Mouse (Mus musculus) heart, embryonic 16.5 days (tissue): Measurements from ENCODE around the gene Dagla. TPM values are rescaled to one million over a fixed set of nuclear protein-coding genes. Genes with fewer than 3 reads are reported as not detected.

Experiments
- ATAC-seq: fragments of 200-750 bp; cut with Nextera tagmentation; replicated peaks from 2 replicates; pipeline ENCODE4 v1.8.0; 2017; ENCODE audit warnings: moderate number of reproducible peaks; ENCODE audit not compliant: insufficient read depth, low FRiP score; ENCODE audit errors: extremely low read depth
- H3K27ac ChIP-seq: fragments of 300-500 bp; sonication (generic); 2 replicates; pipeline ENCODE4 v1.5.1; 2014; ENCODE audit warnings: mild to moderate bottlenecking, low read length, control low read depth, moderate library complexity
- H3K27me3 ChIP-seq: fragments of 300-500 bp; sonication (generic); 2 replicates; pipeline ENCODE4 v1.6.1; 2014; ENCODE audit warnings: low read length, mixed read lengths; ENCODE audit not compliant: control insufficient read depth, insufficient read depth
- H3K36me3 ChIP-seq: fragments of 300-500 bp; sonication (generic); 2 replicates; pipeline ENCODE4 v1.6.1; 2014; ENCODE audit not compliant: control insufficient read depth, insufficient read depth
- H3K4me1 ChIP-seq: fragments of 300-500 bp; sonication (generic); 2 replicates; pipeline ENCODE4 v1.6.1; 2014; ENCODE audit warnings: low read length, mixed read lengths; ENCODE audit not compliant: control insufficient read depth, insufficient read depth
- H3K4me2 ChIP-seq: fragments of 300-500 bp; sonication (generic); 2 replicates; pipeline ENCODE4 v1.6.1; 2014; ENCODE audit warnings: low read depth, mild to moderate bottlenecking, control low read depth, low read length
- H3K4me3 ChIP-seq: fragments of 300-500 bp; sonication (generic); 2 replicates; pipeline ENCODE4 v1.5.1; 2014; ENCODE audit warnings: mild to moderate bottlenecking, control low read depth, low read length
- H3K9ac ChIP-seq: fragments of 300-500 bp; sonication (generic); 2 replicates; pipeline ENCODE4 v1.6.1; 2014; ENCODE audit warnings: low read length, control low read depth
- H3K9me3 ChIP-seq: fragments of 300-500 bp; sonication (generic); replicated peaks from 2 replicates; pipeline ENCODE4 v1.6.1; 2016; ENCODE audit warnings: low read length; ENCODE audit not compliant: control insufficient read depth
- WGBS: fragments of 180-500 bp; shearing (Covaris S2); extraction: QIAGEN DNeasy Blood & Tissue Kit; methylation state at CpG from one replicate; pipeline ENCODE4 v1.1.7; 2014; 5-methylcytosine and 5-hydroxymethylcytosine counted together
- polyA plus RNA-seq: library from polyadenylated mRNA; unstranded; fragments of >200 nt; fragmentation: Nextera tagmentation; extraction: Ambion mirVana; gene quantifications from 2 replicates; pipeline ENCODE4 v1.2.1, GENCODE M21; 2015

Dagla gene
- polyA plus RNA-seq, 1 experiment from 2014 or later = 0.92 TPM

DNA sequence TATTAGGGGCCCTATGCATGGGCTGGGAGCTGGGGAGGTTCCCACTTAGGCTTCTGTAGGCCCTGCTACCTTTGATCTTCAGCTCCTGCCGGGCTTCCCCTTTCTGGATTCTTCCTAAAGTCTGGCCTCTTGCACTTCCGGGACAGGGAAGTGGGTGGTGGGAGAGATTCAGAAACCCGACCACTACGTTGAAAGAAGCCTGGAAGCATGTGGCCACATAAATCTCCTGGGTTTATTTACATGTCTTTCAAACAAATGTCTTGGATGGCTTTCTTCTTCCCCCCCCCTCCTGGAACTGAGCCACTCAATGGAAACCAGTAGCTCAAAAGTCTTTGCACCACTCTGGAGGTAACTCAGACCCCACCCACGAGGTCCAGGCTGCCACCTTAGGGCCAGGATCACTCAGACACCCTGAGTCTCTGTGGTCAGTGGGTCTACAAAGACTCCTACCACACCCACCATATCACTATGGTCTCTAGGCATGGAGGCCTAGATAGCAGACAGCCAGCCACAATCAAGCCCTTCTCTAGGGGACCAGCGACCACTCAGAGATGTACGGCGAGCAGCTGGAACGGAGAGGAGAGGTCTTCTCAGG is 12.7 kb downstream of the Dagla start:
- Histone ChIP-seq H3K36me3 (no peaks in the 10 kb centered on the region), H3K4me1 (peaks cover 30% of the 10 kb centered on the region), H3K4me2 (no peak overlapping the region), H3K27ac (no peak overlapping the region), H3K4me3 (no peak overlapping the region), H3K9ac (no peak overlapping the region), H3K9me3 (no peaks in the 10 kb centered on the region), H3K27me3 (no peaks in the 10 kb centered on the region)
- no peak for ATAC-seq
- 57% methylated on average over 9 of the region's 9 CpGs for WGBS

DNA sequence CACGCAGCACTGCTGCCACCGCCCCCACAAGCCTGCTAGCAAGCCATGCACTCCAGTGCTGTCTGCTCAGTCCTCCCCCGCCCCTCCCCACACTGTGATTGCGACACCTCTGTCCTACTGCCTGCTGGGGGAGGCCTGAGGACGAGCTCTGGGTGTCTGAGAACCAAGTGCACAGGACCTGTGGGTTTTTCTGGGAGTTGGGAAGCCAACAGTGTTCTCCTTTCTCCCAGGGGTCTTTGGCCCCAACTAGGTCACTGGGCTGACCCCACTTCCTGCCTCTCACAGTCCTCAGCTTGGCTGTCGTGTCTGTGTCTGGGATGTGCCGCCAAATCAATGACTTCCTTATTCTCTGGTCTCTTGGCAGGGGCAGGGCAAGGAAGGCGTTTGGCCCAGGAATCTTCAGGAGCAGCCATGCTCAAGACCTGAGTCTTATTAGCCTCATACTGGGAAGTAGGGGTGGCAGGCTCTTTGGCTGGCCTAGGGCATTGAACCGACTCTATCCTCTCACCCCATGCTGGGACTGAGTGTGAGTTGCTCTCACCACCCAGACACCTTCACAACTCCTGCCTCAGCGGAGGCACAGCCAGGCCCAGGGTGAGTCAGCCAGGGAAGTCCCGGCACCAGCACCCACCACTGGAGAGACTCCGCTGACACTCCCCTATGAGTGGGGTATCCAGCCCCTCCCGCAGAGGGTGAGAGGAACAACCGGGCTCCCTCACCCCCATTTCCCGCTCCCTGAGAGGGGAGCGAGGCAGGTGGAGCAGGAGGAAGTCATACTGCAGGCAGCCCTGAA is 14.3 kb downstream of the Dagla start:
- Histone ChIP-seq H3K4me3 (no peak overlapping the region), H3K4me1 (peaks cover 15% of the 10 kb centered on the region), H3K36me3 (no peaks in the 10 kb centered on the region), H3K4me2 (no peak overlapping the region), H3K9ac (no peak overlapping the region), H3K27ac (0 out of 2 replicates have a peak overlapping the region, but pooled peaks have one; percentile 9), H3K27me3 (no peaks in the 10 kb centered on the region), H3K9me3 (no peaks in the 10 kb centered on the region)
- peak; percentile 57 for ATAC-seq
- 62% methylated on average over 16 of the region's 16 CpGs for WGBS

DNA sequence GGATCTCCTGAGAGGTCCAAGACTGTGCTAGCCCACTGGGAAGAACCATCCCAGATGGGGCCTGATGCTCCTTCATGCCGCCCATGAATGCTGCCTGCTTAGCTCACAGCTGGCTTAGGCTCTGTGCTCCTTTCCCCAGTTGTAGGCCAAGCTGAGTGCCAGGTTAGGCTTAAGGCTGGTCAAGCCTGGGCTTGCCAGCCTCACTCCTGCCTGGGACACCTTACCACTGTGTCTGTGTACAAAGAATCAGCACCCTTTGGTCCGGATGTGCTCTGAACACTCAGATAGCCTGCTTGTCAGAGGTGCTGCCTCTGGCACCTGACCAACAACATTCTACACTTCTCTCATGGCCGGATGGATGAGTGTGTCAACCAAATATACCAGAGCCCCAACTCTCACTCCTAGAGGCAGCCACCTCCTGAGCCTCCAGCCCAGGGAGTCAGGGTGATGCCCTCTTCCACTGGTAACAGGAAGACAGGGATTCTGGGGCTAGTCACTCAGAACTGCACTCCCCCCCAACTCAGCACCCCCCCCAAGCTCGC is 15.0 kb downstream of the Dagla start:
- H3K4me1 ChIP-seq = peaks cover 9% of the 10 kb centered on the region
- WGBS = 43% methylated on average over 4 of the region's 4 CpGs
- no peak overlapping the region for H3K9ac ChIP-seq
- H3K36me3 ChIP-seq = no peaks in the 10 kb centered on the region
- no peak overlapping the region for H3K4me3 ChIP-seq
- no peak overlapping the region for H3K4me2 ChIP-seq
- 0 out of 2 replicates have a peak overlapping the region, but pooled peaks have one; percentile 9 for H3K27ac ChIP-seq
- H3K9me3 ChIP-seq = no peaks in the 10 kb centered on the region
- ATAC-seq = peak; percentile 49
- no peaks in the 10 kb centered on the region for H3K27me3 ChIP-seq

DNA sequence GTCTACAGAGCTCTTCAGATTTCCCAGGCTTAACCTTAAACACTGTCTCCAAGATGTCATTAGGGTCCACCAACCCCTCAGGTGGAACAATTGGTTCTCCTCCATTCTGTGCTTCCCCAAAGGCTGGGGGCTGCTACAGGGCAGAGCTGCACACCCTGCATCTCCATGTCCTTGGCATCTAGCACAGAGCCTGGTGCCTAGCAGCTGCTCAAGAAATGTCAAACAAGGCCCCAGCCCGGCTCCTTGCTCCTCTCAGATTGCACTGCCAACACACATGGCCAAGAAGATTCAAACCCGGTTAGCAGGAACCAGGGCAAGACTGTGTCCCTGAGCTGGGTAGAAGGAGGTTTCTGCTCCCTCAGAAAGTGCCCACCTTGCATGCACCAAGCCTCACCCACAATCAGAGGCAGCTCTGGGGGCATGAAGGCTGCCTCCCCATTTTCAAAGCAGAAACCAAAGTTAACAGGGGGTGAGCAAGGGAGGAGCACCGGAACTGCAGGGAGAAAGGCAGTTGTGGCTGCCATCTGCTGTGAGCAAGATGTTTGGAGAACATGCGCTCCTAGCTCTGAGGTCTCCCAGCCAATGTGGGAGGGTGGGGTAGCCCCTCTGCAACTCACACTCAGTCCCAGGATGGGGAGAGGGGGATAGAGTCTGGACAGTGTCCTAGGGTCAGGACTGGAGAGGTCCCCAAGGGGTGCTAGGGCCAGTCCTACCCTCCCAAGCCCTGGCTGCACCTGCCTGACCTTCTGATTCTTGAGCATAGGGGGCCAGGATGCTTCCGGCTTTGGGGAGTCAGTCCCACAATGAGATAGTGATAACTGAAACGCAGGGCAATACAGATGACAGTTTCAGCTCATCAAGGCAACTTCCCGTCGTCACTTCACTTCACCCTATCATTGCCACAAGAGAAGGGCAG is 16.3 kb downstream of the Dagla start:
- H3K4me2 ChIP-seq = no peak overlapping the region
- no peak for ATAC-seq
- no peaks in the 10 kb centered on the region for H3K9me3 ChIP-seq
- 78% methylated on average over 8 of the region's 8 CpGs for WGBS
- no peak overlapping the region for H3K27ac ChIP-seq
- H3K4me3 ChIP-seq = no peak overlapping the region
- H3K4me1 ChIP-seq = peaks cover 4% of the 10 kb centered on the region; the same call in 1 of the 2 replicates
- no peak overlapping the region for H3K9ac ChIP-seq
- H3K36me3 ChIP-seq = no peaks in the 10 kb centered on the region
- H3K27me3 ChIP-seq = no peaks in the 10 kb centered on the region

DNA sequence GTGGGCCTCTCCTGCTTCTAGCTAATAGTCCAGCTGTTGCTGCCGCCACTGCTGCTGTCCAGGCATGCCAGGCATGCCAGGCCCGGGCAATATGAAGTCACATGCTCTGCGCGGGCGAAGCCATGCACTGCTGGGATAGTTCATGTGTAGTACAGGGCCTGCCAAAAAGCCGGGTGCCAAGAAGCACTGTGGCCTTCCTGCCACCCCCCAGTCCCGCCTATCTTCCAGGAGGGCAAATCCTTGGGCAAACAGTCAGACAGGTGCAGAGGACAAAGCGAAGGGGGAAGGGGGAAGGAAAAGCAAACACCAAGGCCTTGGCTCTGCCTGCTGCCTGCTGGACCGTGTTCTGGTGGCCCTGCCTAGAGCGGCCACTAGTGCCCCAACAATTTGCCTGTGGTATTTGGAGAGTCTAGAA is 18.2 kb downstream of the Dagla start:
- WGBS = 69% methylated on average over 10 of the region's 10 CpGs
- no peak overlapping the region for H3K27ac ChIP-seq
- H3K27me3 ChIP-seq = peaks cover 3% of the 10 kb centered on the region; the same call in 1 of the 2 replicates

DNA sequence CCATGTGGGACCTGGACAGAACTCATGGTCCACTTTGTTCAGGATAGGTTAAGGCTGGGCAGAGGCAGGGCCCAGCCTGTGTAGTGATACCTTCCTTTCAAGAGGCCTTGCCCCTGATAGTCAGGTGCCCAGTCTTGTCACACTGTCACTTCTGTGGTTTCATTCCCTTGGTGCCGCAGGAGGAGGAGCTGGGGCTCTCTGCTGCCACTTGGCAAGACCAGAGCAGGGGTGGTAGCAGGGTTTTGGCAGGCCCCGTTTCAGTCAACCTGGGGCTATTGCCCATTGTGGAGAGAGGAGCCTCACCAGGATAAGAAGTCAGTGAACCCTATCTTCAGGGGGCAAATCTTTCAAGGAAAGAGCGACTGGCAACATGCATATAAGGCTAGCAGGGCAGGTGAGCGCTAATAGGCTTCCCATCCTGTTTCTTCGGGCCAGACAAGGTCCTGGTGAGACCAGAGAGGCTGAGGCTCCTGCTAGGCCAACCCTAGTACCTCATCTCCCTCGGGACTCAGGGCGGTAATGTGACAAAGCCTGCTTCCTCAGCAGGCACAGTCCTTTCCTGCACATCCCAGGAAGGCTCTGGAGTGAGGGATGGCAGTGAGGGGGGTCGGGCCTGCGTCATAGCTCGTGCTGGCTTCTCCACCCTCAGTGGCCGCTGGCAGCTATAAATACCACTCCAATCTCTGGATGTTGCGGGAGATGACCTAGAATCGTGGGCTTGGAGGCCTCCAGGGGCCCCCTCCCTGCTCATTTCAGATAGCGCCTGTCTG is 23.7 kb downstream of the Dagla start:
- Histone ChIP-seq H3K9ac (0 out of 2 replicates have a peak overlapping the region, but pooled peaks have one; percentile 26), H3K4me2 (peak overlapping the region; percentile 8; the same call in 1 of the 2 replicates), H3K4me1 (peaks cover 36% of the 10 kb centered on the region), H3K27ac (no peak overlapping the region), H3K27me3 (peaks cover 3% of the 10 kb centered on the region; the same call in 1 of the 2 replicates), H3K36me3 (no peaks in the 10 kb centered on the region), H3K9me3 (no peaks in the 10 kb centered on the region), H3K4me3 (no peak overlapping the region)
- no peak for ATAC-seq
- WGBS = 38% methylated on average over 14 of the region's 14 CpGs

More for the DNA sequence above, 18.2 kb downstream of the Dagla start:
- Histone ChIP-seq H3K4me3 (no peak overlapping the region), H3K4me1 (peaks cover 9% of the 10 kb centered on the region), H3K36me3 (no peaks in the 10 kb centered on the region), H3K4me2 (no peak overlapping the region), H3K9ac (no peak overlapping the region; the same call in 1 of the 2 replicates), H3K9me3 (no peaks in the 10 kb centered on the region)
- ATAC-seq = no peak

DNA sequence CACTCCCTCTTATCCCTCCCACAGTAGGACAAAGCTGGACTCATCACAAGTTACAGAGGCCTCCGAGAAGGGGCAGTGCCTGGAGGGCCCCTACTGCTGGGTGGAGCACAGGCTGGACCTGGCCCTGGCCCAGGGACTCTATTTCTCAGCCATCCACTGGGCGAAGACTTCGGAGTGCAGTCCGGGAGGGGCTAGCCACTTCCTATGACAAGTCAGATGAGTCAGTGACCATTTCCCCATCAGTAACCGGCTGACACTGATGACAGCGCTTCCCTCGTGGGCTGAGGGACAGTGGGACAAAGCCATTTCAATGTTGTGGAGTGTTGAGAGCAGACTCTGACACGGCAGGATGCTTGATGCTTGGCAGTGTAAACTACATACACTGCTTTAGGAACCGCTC is 25.0 kb downstream of the Dagla start:
- H3K4me3 ChIP-seq = no peak overlapping the region
- no peak for ATAC-seq
- 60% methylated on average over 9 of the region's 9 CpGs for WGBS
- no peak overlapping the region for H3K4me2 ChIP-seq
- no peak overlapping the region for H3K27ac ChIP-seq
- H3K4me1 ChIP-seq = peaks cover 36% of the 10 kb centered on the region
- H3K27me3 ChIP-seq = peaks cover 3% of the 10 kb centered on the region; the same call in 1 of the 2 replicates
- no peaks in the 10 kb centered on the region for H3K36me3 ChIP-seq
- no peak overlapping the region for H3K9ac ChIP-seq
- H3K9me3 ChIP-seq = no peaks in the 10 kb centered on the region

DNA sequence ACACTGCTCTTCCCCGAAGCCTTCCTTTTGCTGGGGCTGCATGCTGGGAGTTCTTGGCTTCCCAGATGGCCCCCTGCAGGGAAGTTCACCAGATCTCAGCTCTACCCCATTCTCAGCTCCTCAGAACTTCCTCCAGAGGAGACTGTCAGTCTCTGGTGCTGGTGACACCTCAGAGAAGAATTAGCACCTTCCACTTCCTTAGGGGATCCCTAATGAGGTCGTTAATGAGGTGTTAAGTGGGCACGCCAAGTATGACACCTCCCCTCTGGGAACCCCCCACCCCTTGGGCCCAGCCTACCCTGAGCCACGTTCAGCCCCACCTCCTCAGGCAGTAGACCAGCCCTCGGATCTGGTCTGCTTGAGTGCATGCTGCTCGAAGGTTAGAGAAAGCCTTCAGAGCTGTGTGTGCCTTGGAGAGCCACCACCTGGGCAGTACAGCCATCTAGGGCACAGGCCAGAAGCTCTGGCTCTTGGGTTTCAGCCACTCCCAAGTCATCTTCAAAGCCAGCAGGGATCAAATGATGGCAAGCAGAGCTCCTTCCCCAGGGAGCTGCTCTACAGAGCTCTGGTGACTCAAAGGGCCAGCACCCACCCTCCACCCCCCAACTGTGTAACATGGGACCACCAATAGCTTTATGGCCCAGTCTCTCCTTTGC is 25.9 kb downstream of the Dagla start:
- no peak overlapping the region for H3K27ac ChIP-seq
- ATAC-seq = no peak
- H3K9me3 ChIP-seq = no peaks in the 10 kb centered on the region
- no peak overlapping the region for H3K9ac ChIP-seq
- no peak overlapping the region for H3K4me2 ChIP-seq
- peaks cover 3% of the 10 kb centered on the region; the same call in 1 of the 2 replicates for H3K27me3 ChIP-seq
- H3K4me3 ChIP-seq = no peak overlapping the region
- 45% methylated on average over 6 of the region's 6 CpGs for WGBS
- H3K36me3 ChIP-seq = no peaks in the 10 kb centered on the region
- peaks cover 37% of the 10 kb centered on the region for H3K4me1 ChIP-seq
